Mouse (Mus musculus): ENCODE measurements at regions not wholly inside any gene's neighbourhood (a gene's known extent, or its start where the extent isn't known, plus 50 kb on each side); places are given as distances from the start of the nearest gene placed in this dataset.

DNA sequence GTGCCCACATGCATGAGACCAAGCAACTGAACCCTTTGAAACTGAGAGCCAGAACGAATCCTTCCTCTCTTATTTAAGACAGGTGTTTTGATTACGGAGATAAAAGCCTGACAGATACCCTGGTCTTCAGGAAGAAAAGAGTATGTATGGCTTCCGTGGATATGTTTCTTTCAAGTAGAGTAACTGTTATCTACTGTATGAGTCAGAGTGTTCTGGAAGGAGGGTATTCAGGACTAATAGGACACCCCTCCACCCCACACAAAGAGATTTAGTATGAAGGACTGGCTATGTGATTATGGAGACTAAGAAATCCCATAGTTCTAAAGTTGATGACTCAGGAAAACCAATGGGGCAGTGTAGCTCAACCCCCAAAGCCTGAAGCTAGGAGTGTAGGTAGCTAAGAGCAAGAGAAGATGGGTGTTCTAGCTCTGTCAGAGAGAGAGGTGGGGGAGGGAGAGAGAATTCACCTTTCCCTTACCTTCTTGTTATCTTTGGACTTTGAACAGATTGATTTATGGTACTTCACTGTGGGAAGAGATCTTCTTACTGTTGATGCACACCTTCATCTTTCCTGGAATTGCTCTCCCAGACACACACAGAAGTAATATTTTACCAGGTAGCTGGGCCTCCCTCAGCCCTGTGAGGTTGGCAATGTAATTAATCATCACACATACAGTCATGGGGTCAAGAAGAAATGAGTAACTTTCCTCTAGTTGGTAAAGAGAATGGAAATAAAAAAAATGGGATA, 87.6 kb upstream of the Tab2 start:
- no peak for TF ChIP-seq CTCF (IDR thresholded peaks at IDR 0.05; ENCODE audit: low read depth)
- no peak for TF ChIP-seq EP300 (IDR thresholded peaks at IDR 0.05; ENCODE audit: low read depth)
